Mouse (Mus musculus) left cerebral cortex, postnatal 14 days (tissue): ENCODE measurements around the gene Abca8b. TPM values are rescaled to one million over a fixed set of nuclear protein-coding genes. Genes with fewer than 3 reads are reported as not detected.

Experiments
- DNase-seq, 2 experiments: peaks; one replicate each; pipeline ENCODE4 v3.0.0; 2021 to 2022; ENCODE audit warnings: low spot score in 2 of 2, mixed read lengths in 1 of 2
- intact Hi-C: fragments of 180-260 bp; cut with DNase I; formaldehyde crosslinking; loops from one replicate; pipeline ENCODE4 v1.15.1; 2025
- total RNA-seq, 2 experiments: library from RNA; stranded (reverse); gene quantifications; 2 replicates each; pipeline ENCODE4 v1.2.3; 2021

Gene Abca8b
- total RNA-seq, 2 experiments from 2014 or later, result 9.4 to 10.0 TPM

DNA sequence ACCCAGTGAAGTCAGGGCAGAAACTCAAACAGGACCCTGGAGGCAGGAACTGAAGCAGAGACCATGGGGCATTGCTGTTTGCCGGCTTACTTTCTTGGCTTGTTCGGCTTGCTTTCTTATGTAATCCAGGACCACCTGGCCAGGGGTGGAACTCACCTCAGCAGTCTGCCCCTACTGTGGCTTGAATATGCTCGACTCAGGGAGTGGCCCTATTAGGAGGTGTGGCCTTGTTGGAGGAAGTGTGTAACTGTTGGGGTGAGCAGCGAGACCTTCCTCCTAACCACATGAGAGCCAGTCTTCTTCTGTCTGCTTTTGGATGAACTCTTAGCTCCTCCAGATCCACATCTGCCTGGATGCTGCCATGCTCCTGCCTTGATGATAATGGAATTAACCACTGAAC lies 108.9 kb downstream of the Abca8b start:
- DNase-seq, result no peak
- intact Hi-C loops, result no loop called here

DNA sequence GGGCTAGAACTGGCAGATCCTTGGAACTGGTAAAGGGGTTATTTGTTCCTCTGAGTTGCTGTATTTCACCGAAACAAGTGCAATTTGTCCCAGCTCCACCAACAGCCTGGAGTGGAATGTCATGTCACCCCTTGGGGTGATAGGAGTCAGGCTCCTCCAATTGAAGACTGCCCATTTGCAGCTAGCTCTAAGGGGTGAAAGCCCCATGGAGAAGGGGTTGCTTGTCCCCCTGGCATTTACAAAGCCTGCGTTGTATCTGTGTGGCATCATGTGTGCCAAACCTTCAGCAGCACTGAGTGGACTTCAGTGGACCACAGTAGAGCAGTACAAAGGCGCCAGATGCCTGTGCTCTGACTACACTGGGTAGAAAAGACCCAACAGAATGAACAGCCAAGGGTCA lies 110.1 kb downstream of the Abca8b start:
- DNase-seq, result no peak
- intact Hi-C loops, result no loop called here

DNA sequence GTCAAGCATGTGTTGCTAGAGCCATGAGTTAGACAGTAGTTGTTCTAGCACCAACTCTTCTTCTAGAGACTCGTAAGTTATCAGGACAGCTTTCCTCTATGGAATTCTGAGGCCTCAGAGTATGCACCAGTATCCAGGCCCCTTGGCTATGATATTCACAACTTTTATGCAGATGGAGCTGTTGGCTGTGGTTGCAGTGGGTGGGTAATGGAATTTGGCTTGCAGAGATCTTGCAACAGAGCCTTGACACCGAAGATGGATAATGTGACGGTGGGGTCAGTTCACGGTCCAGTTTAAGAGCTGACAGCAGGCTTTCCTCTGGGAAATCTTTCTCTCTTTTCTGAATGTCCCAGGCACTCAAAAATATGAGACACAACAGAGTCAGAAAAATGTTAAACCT lies 110.8 kb downstream of the Abca8b start:
- intact Hi-C loops, result no loop called here
- DNase-seq, result no peak

DNA sequence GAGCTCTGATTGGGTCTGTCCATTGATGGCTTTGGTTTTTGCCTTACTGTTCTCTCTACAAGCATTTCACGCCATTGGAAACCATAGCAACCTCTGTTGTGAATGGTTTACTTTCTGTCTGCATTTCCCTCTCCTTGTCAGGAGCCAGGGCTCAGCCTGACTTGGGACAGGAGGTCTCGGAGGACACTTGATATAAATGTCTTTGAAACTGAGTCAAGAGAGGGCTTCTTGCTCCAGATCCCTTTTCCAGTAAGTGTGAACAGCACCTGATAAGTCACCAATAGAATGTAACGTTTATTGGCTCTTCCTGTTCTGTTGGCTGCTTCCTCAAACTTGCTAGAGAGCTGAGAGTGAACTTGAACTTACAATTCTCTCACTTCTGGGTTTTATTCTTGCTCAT lies 111.5 kb downstream of the Abca8b start:
- intact Hi-C loops, result no loop called here
- no peak for DNase-seq

Other genes with a start within 250 kb of the Abca8b start
- gene 1700012B07Rik, start 167.8 kb downstream of the Abca8b start, total RNA-seq, result not detected
- 1 to 10 TPM; 3.1 to 8.4 TPM for gene Abca8a, start 100.1 kb upstream of the Abca8b start, total RNA-seq
- 1 to 10 TPM; 7.1 to 8.8 TPM for gene Abca9, start 172.4 kb upstream of the Abca8b start, total RNA-seq